Mouse (Mus musculus) lung, embryonic 16.5 days (tissue): ENCODE results near the gene Ddi2. TPM values are rescaled to one million over a fixed set of nuclear protein-coding genes. Genes with fewer than 3 reads are reported as not detected.
A peak's percentile ranks its signal among the peaks of the same experiment; 100 is the strongest.

ENCODE experiments used
- ATAC-seq: fragments of 200-750 bp; cut with Nextera tagmentation; 2 replicates; pipeline ENCODE4 v1.8.0; 2017; ENCODE audit warnings: low read depth, mild to moderate bottlenecking, moderate library complexity
- H3K27ac ChIP-seq: fragments of 300-500 bp; sonication (generic); 2 replicates; pipeline ENCODE4 v1.5.1; 2014; ENCODE audit warnings: mild to moderate bottlenecking, control low read depth, low read length
- H3K27me3 ChIP-seq: fragments of 300-500 bp; sonication (generic); 2 replicates; pipeline ENCODE4 v1.6.1; 2014; ENCODE audit warnings: low read depth, low read length, mixed read lengths; ENCODE audit not compliant: control insufficient read depth, insufficient read depth
- H3K36me3 ChIP-seq: fragments of 300-500 bp; sonication (generic); 2 replicates; pipeline ENCODE4 v1.6.1; 2014; ENCODE audit warnings: low read length; ENCODE audit not compliant: control insufficient read depth, insufficient read depth
- H3K4me1 ChIP-seq: fragments of 300-500 bp; sonication (generic); replicated peaks from 2 replicates; pipeline ENCODE4 v1.6.1; 2014; ENCODE audit warnings: low read length, mixed read lengths; ENCODE audit not compliant: control insufficient read depth, insufficient read depth
- H3K4me2 ChIP-seq: fragments of 300-500 bp; sonication (generic); 2 replicates; pipeline ENCODE4 v1.6.1; 2014; ENCODE audit warnings: low read depth, low read length, control low read depth
- H3K4me3 ChIP-seq: fragments of 300-500 bp; sonication (generic); 2 replicates; pipeline ENCODE4 v1.5.1; 2014; ENCODE audit warnings: mild to moderate bottlenecking, low read length, control low read depth
- H3K9ac ChIP-seq: fragments of 300-500 bp; sonication (generic); 2 replicates; pipeline ENCODE4 v1.6.1; 2014; ENCODE audit warnings: low read length, control low read depth
- H3K9me3 ChIP-seq: fragments of 300-500 bp; sonication (generic); 2 replicates; pipeline ENCODE4 v1.6.1; 2016; ENCODE audit warnings: low read length; ENCODE audit not compliant: control insufficient read depth
- WGBS: fragments of 180-500 bp; shearing (Covaris S2); extraction: QIAGEN DNeasy Blood & Tissue Kit; methylation state at CpG from one replicate; pipeline ENCODE4 v1.1.7; 2014; 5-methylcytosine and 5-hydroxymethylcytosine counted together
- polyA plus RNA-seq: library from polyadenylated mRNA; unstranded; fragments of >200 nt; fragmentation: Nextera tagmentation; extraction: Ambion mirVana; gene quantifications from 2 replicates; pipeline ENCODE4 v1.2.1, GENCODE M21; 2015

The Ddi2 gene
- polyA plus RNA-seq, 1 experiment from 2014 or later, result 18.3 TPM

DNA sequence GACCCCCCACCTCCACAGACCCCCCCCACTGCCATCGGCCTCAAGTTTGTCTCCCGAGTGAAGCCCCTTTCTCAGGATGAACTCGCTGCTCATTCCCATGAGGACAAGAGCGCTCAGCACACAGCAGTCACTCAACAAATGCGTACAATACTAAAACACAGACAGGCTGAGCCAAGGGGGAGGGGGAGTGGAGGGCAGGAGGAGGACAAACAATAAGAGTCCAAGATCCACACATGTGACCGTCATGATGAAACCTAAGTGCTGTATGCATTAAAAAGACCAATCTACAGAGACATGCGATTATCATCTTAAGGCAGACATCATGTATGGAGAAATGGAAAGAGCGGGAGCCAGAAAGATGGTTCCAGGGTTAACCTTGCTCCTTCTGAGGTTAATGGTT, 66.3 kb downstream of the Ddi2 start:
- Histone ChIP-seq H3K4me3 (no peak overlapping the region), H3K4me1 (peaks cover 7% of the 10 kb centered on the region; the same call in 1 of the 2 replicates), H3K36me3 (peaks cover 2% of the 10 kb centered on the region; the same call in 1 of the 2 replicates), H3K4me2 (no peak overlapping the region), H3K27me3 (no peaks in the 10 kb centered on the region), H3K9me3 (no peaks in the 10 kb centered on the region), H3K9ac (no peak overlapping the region), H3K27ac (no peak overlapping the region)
- 70% methylated on average over 8 of the region's 8 CpGs for WGBS
- ATAC-seq, result no peak

DNA sequence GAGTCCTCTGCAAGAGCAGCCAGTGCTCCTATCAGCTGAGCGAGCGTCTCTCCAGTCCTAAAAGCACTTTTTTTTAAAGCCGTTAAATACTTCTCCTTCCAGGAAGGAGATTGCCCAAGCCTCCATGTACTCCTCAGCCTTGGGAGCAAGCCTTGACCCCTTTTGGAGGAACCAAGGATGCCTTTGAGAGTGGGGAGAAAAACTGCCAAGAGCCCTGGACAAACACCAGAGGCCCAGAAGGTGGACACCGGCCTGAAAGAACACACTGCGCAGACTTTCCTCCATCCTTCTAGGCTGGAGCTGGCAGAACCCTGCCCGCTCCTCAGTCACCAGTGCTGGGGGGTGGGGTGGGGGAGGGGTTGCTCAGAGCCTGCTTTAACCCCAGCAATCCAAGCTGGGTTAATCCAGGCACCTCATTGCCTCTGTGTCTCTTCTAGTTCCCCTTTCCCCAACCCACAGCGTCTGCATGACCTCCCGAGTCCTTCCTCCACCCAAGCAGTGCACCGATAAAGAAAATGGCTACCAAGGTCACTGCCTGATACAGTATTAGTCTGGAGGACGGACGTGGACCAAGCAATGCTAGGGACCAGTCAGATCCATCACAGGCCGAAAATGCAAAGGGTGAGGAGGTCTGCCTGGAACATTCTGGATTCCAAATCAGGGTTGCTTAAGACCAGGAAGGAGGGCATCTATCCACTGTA, 67.2 kb downstream of the Ddi2 start:
- Histone ChIP-seq H3K36me3 (peaks cover 2% of the 10 kb centered on the region; the same call in 1 of the 2 replicates), H3K27me3 (no peaks in the 10 kb centered on the region)

DNA sequence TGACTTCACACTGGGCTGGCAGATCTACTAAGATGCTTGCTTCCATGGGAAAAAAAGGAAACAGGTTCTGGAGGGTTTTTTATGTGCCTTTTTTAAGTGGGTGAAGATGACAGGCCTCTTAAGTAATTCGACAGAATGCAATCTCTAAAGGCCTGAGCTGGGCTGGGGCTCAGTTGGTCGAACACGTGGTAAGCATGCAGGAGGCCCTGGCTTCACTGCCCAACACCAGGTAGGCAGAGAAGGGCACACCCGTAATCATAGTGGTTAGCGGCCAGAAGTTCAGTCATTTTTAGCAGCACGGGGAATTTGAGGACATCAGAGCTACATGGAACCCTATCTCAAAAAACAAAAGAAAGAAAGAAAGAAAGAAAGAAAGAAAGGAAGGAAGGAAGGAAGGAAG, 68.7 kb downstream of the Ddi2 start:
- no peaks in the 10 kb centered on the region for H3K9me3 ChIP-seq
- ATAC-seq, result no peak
- H3K27ac ChIP-seq, result no peak overlapping the region
- no peak overlapping the region for H3K4me2 ChIP-seq
- H3K4me3 ChIP-seq, result no peak overlapping the region
- WGBS, result 87% methylated on average over 6 of the region's 6 CpGs
- H3K36me3 ChIP-seq, result peaks cover 2% of the 10 kb centered on the region; the same call in 1 of the 2 replicates
- no peak overlapping the region for H3K9ac ChIP-seq
- no peaks in the 10 kb centered on the region for H3K27me3 ChIP-seq
- peaks cover 10% of the 10 kb centered on the region for H3K4me1 ChIP-seq

More for the DNA sequence above, 67.2 kb downstream of the Ddi2 start:
- ATAC-seq, result no peak
- no peak overlapping the region for H3K4me2 ChIP-seq
- 0 out of 2 replicates have a peak overlapping the region, but pooled peaks have one; percentile 30 for H3K27ac ChIP-seq
- no peaks in the 10 kb centered on the region for H3K9me3 ChIP-seq
- no peak overlapping the region for H3K4me3 ChIP-seq
- H3K4me1 ChIP-seq, result peaks cover 7% of the 10 kb centered on the region; the same call in 1 of the 2 replicates
- WGBS, result 73% methylated on average over 12 of the region's 12 CpGs
- H3K9ac ChIP-seq, result no peak overlapping the region

DNA sequence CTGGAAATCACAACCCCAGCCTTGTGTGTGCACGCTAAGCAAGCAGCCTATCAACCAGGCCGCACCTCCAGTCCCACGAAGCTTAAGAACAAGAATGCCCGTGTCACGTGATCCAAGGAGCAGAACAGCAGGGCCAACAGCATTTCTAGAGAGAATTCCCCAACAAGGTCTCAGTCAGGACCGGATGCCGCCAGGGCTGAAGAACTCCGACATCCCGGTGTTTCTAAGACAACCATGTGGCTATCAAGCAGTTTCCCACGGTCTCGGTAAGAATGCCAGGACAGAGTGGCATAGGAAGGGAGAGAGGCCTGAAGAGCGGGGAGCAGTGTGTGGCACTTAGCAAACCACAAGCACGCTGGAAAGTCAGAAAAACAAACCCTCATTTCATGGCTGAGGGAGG, 69.4 kb downstream of the Ddi2 start:
- H3K9me3 ChIP-seq, result no peaks in the 10 kb centered on the region
- no peaks in the 10 kb centered on the region for H3K27me3 ChIP-seq
- WGBS, result 86% methylated on average over 13 of the region's 13 CpGs
- no peak overlapping the region for H3K4me3 ChIP-seq
- no peak overlapping the region for H3K4me2 ChIP-seq
- ATAC-seq, result peak; percentile 47
- no peak overlapping the region for H3K27ac ChIP-seq
- H3K4me1 ChIP-seq, result peaks cover 16% of the 10 kb centered on the region
- H3K9ac ChIP-seq, result no peak overlapping the region
- peaks cover 2% of the 10 kb centered on the region; the same call in 1 of the 2 replicates for H3K36me3 ChIP-seq

DNA sequence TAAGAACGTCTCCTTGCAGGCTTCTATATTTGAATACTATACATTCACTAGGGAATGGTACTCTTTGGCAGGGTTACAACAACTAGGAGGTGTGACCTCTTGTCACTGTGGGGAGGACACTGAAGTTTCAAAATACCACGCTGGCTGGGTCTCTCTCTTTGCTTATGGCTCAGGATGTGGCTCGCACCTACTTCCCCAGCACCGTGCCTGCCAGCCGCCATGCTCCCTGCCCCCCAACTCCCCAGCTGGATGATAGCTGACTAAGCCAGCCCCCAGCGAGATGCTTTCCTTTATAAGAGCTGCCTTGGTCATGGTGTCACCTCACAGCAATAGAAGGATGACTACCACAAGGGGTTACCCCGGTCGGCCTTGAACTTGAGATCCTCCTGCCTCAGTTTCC, 70.2 kb downstream of the Ddi2 start:
- Histone ChIP-seq H3K27me3 (no peaks in the 10 kb centered on the region), H3K9ac (no peak overlapping the region), H3K4me3 (no peak overlapping the region), H3K27ac (no peak overlapping the region), H3K9me3 (no peaks in the 10 kb centered on the region), H3K4me1 (peaks cover 17% of the 10 kb centered on the region), H3K36me3 (peaks cover 2% of the 10 kb centered on the region; the same call in 1 of the 2 replicates), H3K4me2 (no peak overlapping the region)
- ATAC-seq, result no peak
- 77% methylated on average over 8 of the region's 8 CpGs for WGBS

DNA sequence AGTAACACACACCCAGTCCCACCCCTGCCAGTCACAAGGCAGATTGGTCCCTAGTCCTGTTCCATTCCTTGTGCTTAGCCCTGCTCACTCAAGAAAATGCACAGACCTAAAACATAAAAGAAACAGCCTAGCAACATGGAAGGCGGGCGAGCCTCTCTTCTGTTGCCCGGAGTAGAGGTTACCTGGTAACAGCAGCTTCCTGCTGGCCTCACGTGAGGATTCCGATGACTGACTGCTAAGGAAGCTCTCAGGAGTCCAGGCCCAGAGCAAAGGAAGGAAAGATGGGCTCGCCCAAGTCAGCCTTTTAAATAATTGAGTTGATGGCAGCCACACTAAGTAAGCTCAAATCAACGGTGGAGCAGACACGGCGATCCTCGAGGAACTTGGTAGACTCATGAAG, 71.3 kb downstream of the Ddi2 start:
- Histone ChIP-seq H3K4me2 (no peak overlapping the region), H3K9ac (no peak overlapping the region), H3K27ac (no peak overlapping the region), H3K4me3 (no peak overlapping the region), H3K4me1 (peaks cover 17% of the 10 kb centered on the region), H3K27me3 (no peaks in the 10 kb centered on the region), H3K36me3 (no peaks in the 10 kb centered on the region; the same call in 1 of the 2 replicates), H3K9me3 (no peaks in the 10 kb centered on the region)
- WGBS, result 78% methylated on average over 10 of the region's 10 CpGs
- ATAC-seq, result no peak

DNA sequence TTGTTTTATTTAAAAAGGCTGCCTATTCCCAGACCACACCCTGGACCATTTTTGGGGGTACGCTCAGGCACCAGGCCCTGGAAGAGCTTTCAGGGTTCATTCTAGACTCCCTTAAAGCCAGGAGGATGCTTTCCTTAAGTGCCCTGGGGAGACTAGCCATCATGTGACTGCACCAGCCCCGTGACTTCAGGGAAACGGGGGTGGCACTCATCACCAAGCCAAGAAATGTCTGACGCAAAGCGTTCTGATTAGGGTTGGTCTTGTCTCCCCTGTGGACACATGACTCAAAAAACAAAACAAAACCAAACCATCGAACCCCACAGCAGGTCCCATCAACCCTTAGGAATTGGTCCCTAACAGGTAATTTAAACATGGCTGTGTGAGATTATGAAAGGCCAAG, 71.9 kb downstream of the Ddi2 start:
- no peak overlapping the region for H3K27ac ChIP-seq
- 88% methylated on average over 6 of the region's 6 CpGs for WGBS
- no peaks in the 10 kb centered on the region; the same call in 1 of the 2 replicates for H3K36me3 ChIP-seq
- H3K9me3 ChIP-seq, result no peaks in the 10 kb centered on the region
- ATAC-seq, result no peak
- peaks cover 16% of the 10 kb centered on the region for H3K4me1 ChIP-seq
- no peaks in the 10 kb centered on the region for H3K27me3 ChIP-seq
- H3K9ac ChIP-seq, result no peak overlapping the region
- no peak overlapping the region for H3K4me3 ChIP-seq
- no peak overlapping the region for H3K4me2 ChIP-seq

DNA sequence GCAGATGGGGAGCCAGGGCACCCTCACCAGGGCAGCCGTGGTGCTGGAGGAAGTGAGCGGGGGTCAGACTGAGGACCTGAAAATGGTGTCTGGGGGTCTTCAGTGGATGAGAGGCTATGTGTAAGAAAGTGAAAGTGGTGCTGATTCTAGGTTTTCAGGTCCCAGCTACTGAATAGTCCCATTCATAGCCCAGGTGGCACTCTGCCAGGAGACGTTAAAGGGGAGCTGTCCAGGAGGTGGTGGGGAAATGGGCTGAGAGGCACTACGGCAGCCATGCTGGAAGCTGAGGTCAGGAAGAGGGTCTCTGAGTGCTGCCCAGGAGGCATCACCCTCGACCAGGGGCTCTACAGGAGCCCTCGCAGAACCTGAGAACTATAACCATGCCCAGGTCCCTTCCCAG, 74.0 kb downstream of the Ddi2 start:
- Histone ChIP-seq H3K4me1 (peaks cover 14% of the 10 kb centered on the region; the same call in 1 of the 2 replicates), H3K27ac (no peak overlapping the region; the same call in 1 of the 2 replicates), H3K27me3 (no peaks in the 10 kb centered on the region), H3K9ac (0 out of 2 replicates have a peak overlapping the region, but pooled peaks have one; percentile 37), H3K9me3 (no peaks in the 10 kb centered on the region), H3K36me3 (no peaks in the 10 kb centered on the region; the same call in 1 of the 2 replicates), H3K4me2 (no peak overlapping the region), H3K4me3 (no peak overlapping the region)
- 55% methylated on average over 6 of the region's 6 CpGs for WGBS
- no peak for ATAC-seq

DNA sequence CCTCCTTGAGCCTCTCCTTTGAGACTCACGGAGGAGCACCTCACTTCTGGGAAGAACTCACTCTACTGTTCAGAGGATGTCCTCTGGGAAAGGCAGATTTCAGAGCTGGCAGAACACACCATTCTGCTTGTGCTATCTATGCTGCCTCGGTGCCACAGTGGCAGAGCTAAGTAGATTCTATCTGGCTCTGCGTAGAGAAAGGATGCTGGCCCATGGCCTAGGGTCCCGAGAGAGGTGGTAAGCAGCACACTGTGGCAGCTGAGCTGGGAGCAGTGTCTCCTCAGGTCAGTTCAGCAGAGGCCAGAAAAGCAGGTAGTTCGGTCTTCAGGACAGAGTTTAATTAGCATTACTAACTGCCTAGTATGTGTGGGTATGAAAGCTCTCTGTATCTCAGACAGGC, 75.0 kb downstream of the Ddi2 start:
- H3K36me3 ChIP-seq, result no peaks in the 10 kb centered on the region; the same call in 1 of the 2 replicates

More for the DNA sequence above, 75.0 kb downstream of the Ddi2 start:
- H3K27me3 ChIP-seq, result no peaks in the 10 kb centered on the region
- H3K4me3 ChIP-seq, result no peak overlapping the region
- H3K9me3 ChIP-seq, result no peaks in the 10 kb centered on the region
- no peak overlapping the region for H3K4me2 ChIP-seq
- no peak for ATAC-seq
- peaks cover 20% of the 10 kb centered on the region; the same call in 1 of the 2 replicates for H3K4me1 ChIP-seq
- 92% methylated on average over 5 of the region's 5 CpGs for WGBS
- no peak overlapping the region for H3K27ac ChIP-seq
- no peak overlapping the region for H3K9ac ChIP-seq
